Mouse (Mus musculus) liver, adult 2 months (tissue): Measurements from ENCODE around the gene Col18a1.

Experiments used
- CTCF ChIP-seq: fragments of 200-500 bp; IDR thresholded peaks from 2 replicates; pipeline ENCODE4 v1.5.1; 2011; ENCODE audit warnings: low read depth, low read length, control low read depth
- POLR2A ChIP-seq: fragments of 200-500 bp; IDR thresholded peaks from 2 replicates; pipeline ENCODE4 v1.6.1; 2011; ENCODE audit warnings: low read length, control low read depth; ENCODE audit not compliant: insufficient read depth; ENCODE audit errors: extremely low read depth

- TF ChIP-seq CTCF (no peak), POLR2A (no peak)
These were observed 27.1 kb upstream of the Col18a1 start for GRCm38 (mm10) chr10:77193495-77193894.
